Comparison of ENCODE assay signal across 28 mouse cellular contexts in the genomic region with DNA sequence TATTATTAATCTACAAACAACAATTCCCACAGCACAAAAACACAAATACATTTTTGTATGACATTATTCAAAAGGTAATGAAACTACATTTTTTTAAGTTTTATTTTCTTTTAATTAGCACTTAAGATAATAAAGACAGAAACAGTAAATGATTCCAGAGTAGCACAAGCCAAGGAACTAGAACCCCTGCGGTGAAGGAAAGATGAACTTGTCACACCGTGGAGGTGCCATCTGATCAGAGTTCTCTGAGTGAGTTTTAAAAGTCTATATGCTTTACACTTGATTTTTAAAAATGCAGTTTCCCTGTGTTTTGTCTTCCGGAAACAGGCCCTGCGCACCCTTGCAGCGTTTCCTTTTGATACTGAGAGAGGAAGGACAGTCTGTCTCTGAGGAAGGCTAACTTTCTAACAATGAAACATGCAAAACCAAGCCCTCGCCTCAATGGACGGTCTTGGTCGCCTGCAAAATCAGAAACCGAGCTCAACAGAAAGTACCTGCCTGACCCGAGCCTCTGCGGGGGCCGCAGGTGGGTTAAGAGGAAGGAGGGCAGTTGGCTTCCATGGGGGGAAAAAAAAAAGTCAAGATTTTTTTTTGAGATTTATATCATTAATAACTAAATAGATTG.
DNase-seq lines count a peak whose midpoint lies in the region; ATAC-seq and TF ChIP-seq lines count a peak whose summit lies in the region.
"Had no signal": no experiment of that assay in that cellular context is flagged by ENCODE, and none has a peak within 500 bp of the region (broad histone marks: within the 10 kb centered on the region; RNA-seq: fewer than 3 reads in every experiment).

No protein-coding gene starts in this region.

- WGBS in forebrain, embryonic 10.5 days = 92% methylated on average over 12 of the region's 12 CpGs
- 88% methylated on average over 12 of the region's 12 CpGs for WGBS in forebrain, embryonic 11.5 days
- WGBS in heart, embryonic 10.5 days = 79% methylated on average over 12 of the region's 12 CpGs

- TF ChIP-seq RAD21 in CH12.LX (IDR thresholded peaks at IDR 0.05; ENCODE audit: low read depth, low read length) = no peak

- 0 out of 2 replicates have a peak, but pooled peaks have one; percentile 13 for TF ChIP-seq POLR2A in CH12.LX (IDR thresholded peaks at IDR 0.05; ENCODE audit: low read depth, low read length)

- no peak overlapping the region for H3K27ac ChIP-seq in forebrain, embryonic 10.5 days
- H3K27ac ChIP-seq in forebrain, embryonic 11.5 days (ENCODE audit: low read depth, low read length) = no peak overlapping the region
- peak overlapping the region; percentile 47; the same call in 1 of the 2 replicates for H3K27ac ChIP-seq in heart, embryonic 10.5 days
- peak overlapping the region; percentile 96 for H3K27ac ChIP-seq in CH12.LX (ENCODE audit: insufficient read depth, low read depth)
- H3K27ac ChIP-seq: embryonic facial prominence, embryonic 10.5 days; embryonic facial prominence, embryonic 15.5 days; hindbrain, embryonic 12.5 days; hindbrain, postnatal 0 days; intestine, embryonic 15.5 days; limb, embryonic 13.5 days; liver, embryonic 13.5 days; stomach, embryonic 15.5 days had no signal

- no peak for TF ChIP-seq EP300 in CH12.LX (IDR thresholded peaks at IDR 0.05; ENCODE audit: low read length)

- peaks cover 22% of the 10 kb centered on the region for H3K4me1 ChIP-seq in forebrain, embryonic 10.5 days
- H3K4me1 ChIP-seq in forebrain, embryonic 11.5 days (replicated peaks; ENCODE audit: control insufficient read depth, insufficient read depth, low read length) = peaks cover 10% of the 10 kb centered on the region; the same call in 1 of the 2 replicates
- peaks cover 28% of the 10 kb centered on the region for H3K4me1 ChIP-seq in heart, embryonic 10.5 days
- peaks cover 63% of the 10 kb centered on the region for H3K4me1 ChIP-seq in megakaryocyte, embryonic 14.5 days
- H3K4me1 ChIP-seq in CH12.LX (ENCODE audit: control insufficient read depth in 1 of 2, insufficient read depth in 2 of 2) = peaks cover 21 to 88% of the 10 kb centered on the region in 2 experiments
- H3K4me1 ChIP-seq: embryonic facial prominence, embryonic 15.5 days; intestine, embryonic 15.5 days; liver, embryonic 13.5 days; stomach, embryonic 15.5 days had no signal

- ATAC-seq in forebrain, embryonic 11.5 days (replicated peaks; ENCODE audit: low FRiP score) = no peak
- ATAC-seq in megakaryocyte, adult 5-6 weeks (ENCODE audit: poor library complexity, severe bottlenecking) = no peak
- ATAC-seq in activated CD4-positive, CD25-positive, alpha-beta regulatory T cell, adult 4 months = no peak
- ATAC-seq: forebrain, embryonic 14.5 days; hindbrain, postnatal 0 days; intestine, embryonic 15.5 days; lung, postnatal 0 days; midbrain, embryonic 16.5 days had no signal

- H3K9me3 ChIP-seq in forebrain, embryonic 10.5 days = no peaks in the 10 kb centered on the region
- H3K9me3 ChIP-seq in forebrain, embryonic 11.5 days (ENCODE audit: control insufficient read depth, low read length) = no peaks in the 10 kb centered on the region
- no peaks in the 10 kb centered on the region for H3K9me3 ChIP-seq in heart, embryonic 10.5 days
- H3K9me3 ChIP-seq in megakaryocyte, embryonic 14.5 days = no peaks in the 10 kb centered on the region
- no peaks in the 10 kb centered on the region for H3K9me3 ChIP-seq in CH12.LX (replicated peaks; ENCODE audit: low read length)
- H3K9me3 ChIP-seq: embryonic facial prominence, embryonic 10.5 days; embryonic facial prominence, embryonic 15.5 days; heart, embryonic 12.5 days; hindbrain, embryonic 12.5 days; intestine, embryonic 15.5 days; limb, embryonic 13.5 days; liver, embryonic 13.5 days; stomach, embryonic 15.5 days had no signal

- H3K4me2 ChIP-seq in forebrain, embryonic 11.5 days (ENCODE audit: low read depth, low read length, severe bottlenecking) = no peak overlapping the region
- peak overlapping the region; percentile 33; the same call in 1 of the 2 replicates for H3K4me2 ChIP-seq in CH12.LX (ENCODE audit: insufficient read depth, low read depth, poor library complexity, severe bottlenecking)
- H3K4me2 ChIP-seq: embryonic facial prominence, embryonic 15.5 days; heart, embryonic 12.5 days; hindbrain, embryonic 12.5 days; intestine, embryonic 15.5 days; limb, embryonic 13.5 days; liver, embryonic 13.5 days; stomach, embryonic 15.5 days had no signal

- H3K36me3 ChIP-seq in forebrain, embryonic 10.5 days (replicated peaks) = 0 out of 2 replicates have a peak, but pooled peaks cover 6% of the 10 kb centered on the region
- H3K36me3 ChIP-seq in forebrain, embryonic 11.5 days (ENCODE audit: control insufficient read depth, insufficient read depth, low read length) = no peaks in the 10 kb centered on the region
- H3K36me3 ChIP-seq in heart, embryonic 10.5 days = no peaks in the 10 kb centered on the region
- peaks cover 57% of the 10 kb centered on the region for H3K36me3 ChIP-seq in megakaryocyte, embryonic 14.5 days (replicated peaks; ENCODE audit: low read length)
- H3K36me3 ChIP-seq in CH12.LX (replicated peaks in 1 of 2; ENCODE audit: control insufficient read depth in 1 of 2, insufficient read depth in 1 of 2, low read length in 1 of 2) = peaks cover 11 to 20% of the 10 kb centered on the region in 2 experiments
- H3K36me3 ChIP-seq: embryonic facial prominence, embryonic 10.5 days; embryonic facial prominence, embryonic 15.5 days; hindbrain, embryonic 12.5 days; limb, embryonic 13.5 days; liver, embryonic 13.5 days; stomach, embryonic 15.5 days had no signal

- TF ChIP-seq CTCF in CH12.LX (conservative IDR thresholded peaks at IDR 0.05 in 1 of 2, IDR thresholded peaks at IDR 0.05 in 1 of 2; ENCODE audit: low read depth in 2 of 2, low read length in 2 of 2) = no peak

- peak; percentile 10 for DNase-seq in forebrain, embryonic 10.5 days (ENCODE audit: extremely low spot score, low spot score)
- no peak for DNase-seq in forebrain, embryonic 11.5 days (ENCODE audit: low spot score)
- DNase-seq in heart, embryonic 10.5 days (ENCODE audit: low spot score) = no peak
- DNase-seq in heart, postnatal 10 days = no peak
- DNase-seq in CH12.LX (ENCODE audit: extremely low read depth) = no peak
- DNase-seq: adrenal gland, postnatal 25 days; cerebellum, adult 11-12 months; cerebellum, adult 9-11 months; kidney, adult 8-10 months; liver, embryonic 13.5 days; lung, adult 18-20 months; lung, postnatal 4 days; thymus, adult 18-20 months; thymus, postnatal 36 days had no signal

- no peaks in the 10 kb centered on the region for H3K27me3 ChIP-seq in forebrain, embryonic 10.5 days (ENCODE audit: poor library complexity, severe bottlenecking)
- H3K27me3 ChIP-seq in forebrain, embryonic 11.5 days (ENCODE audit: control insufficient read depth, insufficient read depth, low read length) = no peaks in the 10 kb centered on the region
- no peaks in the 10 kb centered on the region for H3K27me3 ChIP-seq in heart, embryonic 10.5 days (ENCODE audit: insufficient read depth, poor library complexity, severe bottlenecking)
- no peaks in the 10 kb centered on the region for H3K27me3 ChIP-seq in megakaryocyte, embryonic 14.5 days (replicated peaks)
- no peaks in the 10 kb centered on the region for H3K27me3 ChIP-seq in CH12.LX (replicated peaks)
- H3K27me3 ChIP-seq: embryonic facial prominence, embryonic 15.5 days; heart, embryonic 12.5 days; hindbrain, embryonic 12.5 days; intestine, embryonic 15.5 days; limb, embryonic 13.5 days; liver, embryonic 13.5 days; stomach, embryonic 15.5 days had no signal

- in situ Hi-C loops in CH12.LX (cut with MboI; ENCODE audit: low pct_ligation_motif_present, low pct_unique_long_range_greater_than_20kb, low sequenced_read_pairs) = no loop called here

- no peak overlapping the region for H3K4me3 ChIP-seq in forebrain, embryonic 10.5 days
- no peak overlapping the region for H3K4me3 ChIP-seq in forebrain, embryonic 11.5 days (ENCODE audit: low read depth, low read length)
- H3K4me3 ChIP-seq in heart, embryonic 10.5 days = no peak overlapping the region
- H3K4me3 ChIP-seq in megakaryocyte, embryonic 14.5 days (replicated peaks) = peak overlapping the region; percentile 77
- H3K4me3 ChIP-seq in CH12.LX (replicated peaks in 1 of 3; ENCODE audit: low read depth in 2 of 3, low read length in 2 of 3, poor library complexity in 1 of 3) = no peak overlapping the region
- H3K4me3 ChIP-seq: embryonic facial prominence, embryonic 10.5 days; embryonic facial prominence, embryonic 15.5 days; heart, embryonic 12.5 days; hindbrain, embryonic 12.5 days; intestine, embryonic 15.5 days; limb, embryonic 13.5 days; liver, embryonic 13.5 days; stomach, embryonic 15.5 days had no signal

- dilution Hi-C loops in CH12.LX (cut with MboI; ENCODE audit: extremely low pct_ligation_motif_present, extremely low pct_unique_long_range_greater_than_20kb, low sequenced_read_pairs) = no loop called here

- no peaks in the 10 kb centered on the region for H3K79me2 ChIP-seq in CH12.LX (replicated peaks; ENCODE audit: control insufficient read depth, extremely low read depth, insufficient read depth, poor library complexity, severe bottlenecking)

- H3K9ac ChIP-seq in forebrain, embryonic 11.5 days (ENCODE audit: low read length) = no peak overlapping the region
- H3K9ac ChIP-seq in CH12.LX (ENCODE audit: insufficient read depth, low read depth) = peak overlapping the region; percentile 61
- H3K9ac ChIP-seq: embryonic facial prominence, embryonic 15.5 days; heart, embryonic 12.5 days; hindbrain, embryonic 12.5 days; intestine, embryonic 15.5 days; limb, embryonic 13.5 days; liver, embryonic 13.5 days; stomach, embryonic 15.5 days had no signal

- intact Hi-C loops in heart, postnatal 10 days (cut with DNase I) = no loop called here

TF ChIP-seq in CH12.LX, 34 proteins besides CTCF, POLR2A, EP300 and RAD21:
- TF ChIP-seq ZMIZ1 (IDR thresholded peaks at IDR 0.05; ENCODE audit: low read depth, low read length) = no peak
- TF ChIP-seq UBTF (IDR thresholded peaks at IDR 0.05; ENCODE audit: low read depth, low read length) = no peak
- no peak for TF ChIP-seq MAZ (IDR thresholded peaks at IDR 0.05; ENCODE audit: low read depth, low read length)
- TF ChIP-seq ZNF384 (IDR thresholded peaks at IDR 0.05; ENCODE audit: low read depth, low read length) = no peak
- no peak for TF ChIP-seq ZKSCAN1 (IDR thresholded peaks at IDR 0.05; ENCODE audit: borderline replicate concordance, low read depth, low read length)
- TF ChIP-seq USF1 (IDR thresholded peaks at IDR 0.05; ENCODE audit: low read depth, low read length) = no peak
- TF ChIP-seq HCFC1 (IDR thresholded peaks at IDR 0.05; ENCODE audit: low read depth, low read length) = no peak
- no peak for TF ChIP-seq TCF12 (IDR thresholded peaks at IDR 0.05; ENCODE audit: low read depth, low read length)
- no peak for TF ChIP-seq POLR2AphosphoS2 (IDR thresholded peaks at IDR 0.05; ENCODE audit: low read depth, low read length)
- TF ChIP-seq JUN (IDR thresholded peaks at IDR 0.05; ENCODE audit: insufficient read depth, low read depth, low read length) = no peak

Comparison
In these comparisons a context has a peak if more than half of its experiments do, and no peak if none do; other contexts are left out.
1. H3K27ac ChIP-seq: peak in heart, embryonic 10.5 days (single experiment) and CH12.LX (single experiment); none in forebrain, embryonic 10.5 days (single experiment) and forebrain, embryonic 11.5 days (single experiment).